27 mouse cellular contexts compared by ENCODE assay signal in the genomic region with DNA sequence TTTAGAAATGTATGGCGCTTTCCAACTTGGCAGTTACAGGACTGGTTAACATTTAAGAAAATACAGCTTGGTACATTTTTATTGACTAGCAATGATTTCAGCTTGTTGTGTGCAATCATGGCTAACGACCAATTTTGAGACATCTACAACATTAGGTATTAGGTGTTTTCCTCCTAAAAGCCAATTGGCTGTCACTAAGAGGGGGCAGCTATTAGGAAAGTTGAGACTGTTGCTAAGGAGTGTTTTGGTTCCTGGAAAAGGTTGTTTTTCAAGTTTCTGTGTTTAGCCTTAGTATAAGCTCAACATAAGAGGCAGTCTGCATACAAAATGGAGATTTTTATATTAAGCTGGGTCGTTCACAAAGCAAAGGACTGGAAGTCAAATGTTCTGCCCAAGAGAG.
"Had no signal": no experiment of that assay in that cellular context is flagged by ENCODE, and none has a peak within 500 bp of the region (broad histone marks: within the 10 kb centered on the region; RNA-seq: fewer than 3 reads in every experiment).

No protein-coding gene starts in this region.

- H3K27me3 ChIP-seq: heart, embryonic 13.5 days; heart, embryonic 15.5 days; hindbrain, embryonic 12.5 days; kidney, embryonic 15.5 days; limb, embryonic 13.5 days; limb, embryonic 15.5 days; liver, embryonic 12.5 days had no signal

- H3K36me3 ChIP-seq: heart, embryonic 13.5 days; heart, embryonic 15.5 days; hindbrain, embryonic 12.5 days; kidney, embryonic 15.5 days; limb, embryonic 13.5 days; limb, embryonic 15.5 days; liver, embryonic 12.5 days had no signal

- ATAC-seq: intestine, embryonic 16.5 days; liver, embryonic 12.5 days had no signal

- H3K4me3 ChIP-seq: gastrocnemius, adult 2 months; heart, adult 2 months; heart, embryonic 13.5 days; heart, embryonic 15.5 days; hindbrain, embryonic 12.5 days; kidney, embryonic 15.5 days; limb, embryonic 13.5 days; limb, embryonic 15.5 days; liver, embryonic 12.5 days had no signal

- H3K9ac ChIP-seq: heart, embryonic 13.5 days; heart, embryonic 15.5 days; hindbrain, embryonic 12.5 days; hindbrain, embryonic 14.5 days; kidney, embryonic 15.5 days; limb, embryonic 13.5 days; limb, embryonic 15.5 days; liver, embryonic 12.5 days; liver, embryonic 14.5 days had no signal

- H3K9me3 ChIP-seq: heart, embryonic 13.5 days; heart, embryonic 15.5 days; hindbrain, embryonic 12.5 days; kidney, embryonic 15.5 days; limb, embryonic 13.5 days; limb, embryonic 15.5 days; liver, embryonic 12.5 days had no signal

- H3K4me2 ChIP-seq: heart, embryonic 11.5 days; heart, embryonic 13.5 days; heart, embryonic 15.5 days; hindbrain, embryonic 12.5 days; hindbrain, embryonic 14.5 days; kidney, embryonic 15.5 days; limb, embryonic 13.5 days; limb, embryonic 15.5 days; liver, embryonic 12.5 days had no signal

- H3K4me1 ChIP-seq: heart, embryonic 13.5 days; heart, embryonic 15.5 days; hindbrain, embryonic 12.5 days; kidney, embryonic 15.5 days; limb, embryonic 13.5 days; limb, embryonic 15.5 days; liver, embryonic 12.5 days had no signal

- DNase-seq: gastrocnemius, adult 2 months; gastrocnemius, postnatal 10 days; gastrocnemius, postnatal 25 days; heart, adult 11 months; heart, adult 2 months; heart, postnatal 14 days; heart, postnatal 36 days; kidney, adult 11 months; kidney, adult 2 months; kidney, adult 9 months; kidney, postnatal 14 days; kidney, postnatal 36 days; layer of hippocampus, adult 9-11 months; layer of hippocampus, postnatal 36 days had no signal

- H3K27ac ChIP-seq: gastrocnemius, adult 2 months; heart, adult 2 months; heart, embryonic 13.5 days; heart, embryonic 15.5 days; hindbrain, embryonic 12.5 days; hindbrain, embryonic 14.5 days; hindbrain, postnatal 0 days; kidney, embryonic 15.5 days; kidney, postnatal 0 days; limb, embryonic 13.5 days; limb, embryonic 15.5 days; liver, embryonic 12.5 days; liver, embryonic 14.5 days had no signal
